ENCODE assay signal across 19 mouse cellular contexts in the genomic region with DNA sequence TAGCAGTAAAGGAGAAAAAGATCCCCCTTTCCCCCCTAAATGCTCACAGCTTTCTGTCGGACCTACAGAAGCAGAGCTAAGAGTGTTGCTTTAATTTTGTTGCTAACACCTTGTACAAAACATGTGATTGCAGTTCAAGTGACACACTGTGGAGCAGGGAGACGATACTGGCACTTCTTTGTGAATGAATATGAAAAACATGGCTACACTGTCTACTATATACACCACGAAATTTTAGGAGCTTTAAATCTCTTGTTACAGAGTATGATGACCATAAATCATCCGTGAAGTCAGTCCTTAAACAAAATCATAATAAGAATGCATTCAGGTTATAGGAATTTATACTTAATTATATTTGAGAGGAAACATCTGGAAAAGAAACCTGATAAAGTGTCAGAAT.
"Had no signal": no experiment of that assay in that cellular context is flagged by ENCODE, and none has a peak within 500 bp of the region (broad histone marks: within the 10 kb centered on the region; RNA-seq: fewer than 3 reads in every experiment).

No protein-coding gene starts in this region.

- ATAC-seq: liver, postnatal 0 days; lung, postnatal 0 days; midbrain, embryonic 13.5 days; midbrain, embryonic 16.5 days had no signal

- H3K4me1 ChIP-seq: midbrain, embryonic 10.5 days; midbrain, embryonic 13.5 days had no signal

- H3K4me3 ChIP-seq: kidney, embryonic 15.5 days; limb, embryonic 15.5 days; megakaryocyte, embryonic 14.5 days; midbrain, embryonic 10.5 days; midbrain, embryonic 13.5 days; myocyte; neural tube, embryonic 13.5 days had no signal

- H3K4me2 ChIP-seq: kidney, embryonic 15.5 days; limb, embryonic 15.5 days; liver, embryonic 11.5 days; lung, embryonic 14.5 days; midbrain, embryonic 13.5 days; neural tube, embryonic 13.5 days had no signal

- H3K9me3 ChIP-seq: kidney, embryonic 15.5 days; limb, embryonic 15.5 days; megakaryocyte, embryonic 14.5 days; midbrain, embryonic 10.5 days; midbrain, embryonic 13.5 days; neural tube, embryonic 13.5 days had no signal

- H3K9ac ChIP-seq: kidney, embryonic 15.5 days; limb, embryonic 15.5 days; liver, embryonic 14.5 days; liver, postnatal 0 days; lung, embryonic 14.5 days; midbrain, embryonic 13.5 days; neural tube, embryonic 13.5 days had no signal

- DNase-seq: kidney, adult 8-10 months; kidney, postnatal 10 days; kidney, postnatal 36 days; left cerebral cortex, postnatal 4 days; liver, postnatal 0 days; lung, embryonic 14.5 days; thymus, adult 18-20 months; thymus, postnatal 36 days had no signal

- H3K27ac ChIP-seq: kidney, embryonic 15.5 days; liver, embryonic 14.5 days; midbrain, embryonic 10.5 days; midbrain, embryonic 13.5 days; neural tube, embryonic 13.5 days had no signal

- H3K27me3 ChIP-seq: kidney, embryonic 15.5 days; limb, embryonic 15.5 days; megakaryocyte, embryonic 14.5 days; midbrain, embryonic 13.5 days; neural tube, embryonic 13.5 days had no signal
